Mouse (Mus musculus): ENCODE results near the gene Pabpn1l.

DNA sequence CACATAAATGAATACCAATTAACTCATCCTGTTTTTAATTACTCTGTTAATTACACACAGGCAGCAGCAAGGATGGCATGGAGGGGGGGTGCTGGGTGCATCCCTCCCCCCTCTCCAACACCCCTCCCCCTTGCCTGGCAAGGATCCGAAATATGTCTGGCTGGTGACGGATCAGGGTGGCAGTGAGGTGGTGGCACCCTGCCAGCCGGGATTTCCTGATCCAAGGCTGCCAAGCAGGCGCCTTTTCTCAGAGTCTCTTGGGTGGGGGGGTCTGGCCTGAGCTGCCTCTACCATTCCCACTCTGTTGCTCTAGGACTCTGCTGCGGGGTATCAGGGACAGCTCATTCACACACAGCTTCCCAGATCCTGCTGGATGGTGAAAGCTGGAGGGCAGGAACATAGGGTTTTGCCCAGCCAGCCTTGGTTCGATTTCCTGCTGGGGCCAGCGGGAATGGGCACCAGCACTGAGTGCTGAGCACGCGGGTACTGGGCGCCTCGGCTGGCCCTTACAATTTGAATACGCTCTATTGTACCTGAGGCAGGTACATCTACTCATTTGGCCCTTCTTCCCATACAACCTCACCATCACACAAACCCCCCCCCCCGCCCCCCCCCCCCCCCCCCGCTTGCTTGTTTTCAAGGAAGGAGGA is 43.3 kb upstream of the Pabpn1l start:
- TF ChIP-seq CHD2 (IDR thresholded peaks at IDR 0.05; ENCODE audit: low read depth, low read length), result no peak
- no peak for TF ChIP-seq HCFC1 (IDR thresholded peaks at IDR 0.05; ENCODE audit: borderline replicate concordance, insufficient read depth, low read length)

Data from ES-E14 (cell line).